Mouse (Mus musculus) liver, postnatal 0 days (tissue): ENCODE measurements around the gene Slc29a1. TPM values are rescaled to one million over a fixed set of nuclear protein-coding genes. Genes with fewer than 3 reads are reported as not detected.

Experiments
- ATAC-seq: fragments of 200-750 bp; cut with Nextera tagmentation; 2 replicates; pipeline ENCODE4 v1.8.0; 2017; ENCODE audit warnings: mild to moderate bottlenecking, moderate library complexity
- DNase-seq: peaks from one replicate; pipeline ENCODE4 v3.0.0-alpha.2; 2016
- H3K27ac ChIP-seq: fragments of 300-500 bp; sonication (generic); 2 replicates; pipeline ENCODE4 v1.5.1; 2014; ENCODE audit warnings: antibody characterized with exemption, moderate library complexity, mild to moderate bottlenecking, low read depth
- H3K27me3 ChIP-seq: fragments of 300-500 bp; sonication (generic); 2 replicates; pipeline ENCODE4 v1.6.1; 2014; ENCODE audit warnings: low read length, control low read depth, mixed read lengths; ENCODE audit not compliant: insufficient read depth
- H3K36me3 ChIP-seq: fragments of 300-500 bp; sonication (generic); replicated peaks from 2 replicates; pipeline ENCODE4 v1.6.1; 2014; ENCODE audit warnings: mild to moderate bottlenecking, control low read depth, low read length, moderate library complexity, mixed read lengths; ENCODE audit not compliant: insufficient read depth
- H3K4me1 ChIP-seq: fragments of 300-500 bp; sonication (generic); 2 replicates; pipeline ENCODE4 v1.6.1; 2014; ENCODE audit warnings: antibody characterized with exemption, mild to moderate bottlenecking, control low read depth; ENCODE audit not compliant: insufficient read depth
- H3K4me2 ChIP-seq: fragments of 300-500 bp; sonication (generic); 2 replicates; pipeline ENCODE4 v1.6.1; 2014; ENCODE audit warnings: low read depth, mild to moderate bottlenecking, low read length, moderate library complexity, mixed read lengths
- H3K4me3 ChIP-seq: fragments of 300-500 bp; sonication (generic); 2 replicates; pipeline ENCODE4 v1.5.1; 2014; ENCODE audit warnings: low read depth, low read length
- H3K9ac ChIP-seq: fragments of 300-500 bp; sonication (generic); replicated peaks from 2 replicates; pipeline ENCODE4 v1.6.1; 2014; ENCODE audit warnings: mild to moderate bottlenecking, moderate library complexity
- H3K9me3 ChIP-seq: fragments of 300-500 bp; sonication (generic); 2 replicates; pipeline ENCODE4 v1.6.1; 2016; ENCODE audit warnings: mild to moderate bottlenecking, control low read depth, low read length, mixed read lengths
- CTCF ChIP-seq: sonication (generic); IDR thresholded peaks from 2 replicates; pipeline ENCODE4 v1.5.1; 2016; ENCODE audit warnings: antibody characterized with exemption, low read depth
- EP300 ChIP-seq: IDR thresholded peaks from 2 replicates; pipeline ENCODE4 v1.6.1; 2016; ENCODE audit warnings: antibody characterized with exemption, low read depth, mild to moderate bottlenecking
- WGBS: fragments of 180-500 bp; shearing (Covaris S2); extraction: QIAGEN DNeasy Blood & Tissue Kit; methylation state at CpG from one replicate; pipeline ENCODE4 v1.1.7; 2014; ENCODE audit not compliant: insufficient replicate concordance; 5-methylcytosine and 5-hydroxymethylcytosine counted together
- polyA plus RNA-seq: library from polyadenylated mRNA; unstranded; fragments of >200 nt; fragmentation: Nextera tagmentation; extraction: Ambion mirVana; gene quantifications from 2 replicates; pipeline ENCODE4 v1.2.1, GENCODE M21; 2015

The Slc29a1 gene
- polyA plus RNA-seq, 1 experiment from 2014 or later = 91.6 TPM

GRCm38 (mm10) chr17:45557246-45557824 is 42.1 kb downstream of the Slc29a1 start:
- peak overlapping the region; percentile 65 for H3K9ac ChIP-seq
- peaks cover 16% of the 10 kb centered on the region for H3K4me1 ChIP-seq
- DNase-seq = no peak
- no peaks in the 10 kb centered on the region for H3K9me3 ChIP-seq
- H3K4me3 ChIP-seq = peak overlapping the region; percentile 63
- H3K4me2 ChIP-seq = peak overlapping the region; percentile 93
- H3K27me3 ChIP-seq = peaks cover 6% of the 10 kb centered on the region; the same call in 1 of the 2 replicates
- TF ChIP-seq CTCF (no peak), EP300 (no peak)
- peaks cover 9% of the 10 kb centered on the region for H3K36me3 ChIP-seq
- peak overlapping the region; percentile 20 for H3K27ac ChIP-seq
- WGBS = 54% methylated on average over 6 of the region's 7 CpGs
- no peak for ATAC-seq

GRCm38 (mm10) chr17:45556514-45557245 is 42.7 kb downstream of the Slc29a1 start:
- Histone ChIP-seq H3K4me3 (peak overlapping the region; percentile 63), H3K4me2 (peak overlapping the region; percentile 93), H3K9me3 (no peaks in the 10 kb centered on the region), H3K27me3 (peaks cover 6% of the 10 kb centered on the region; the same call in 1 of the 2 replicates), H3K4me1 (peaks cover 16% of the 10 kb centered on the region), H3K9ac (peak overlapping the region; percentile 65), H3K27ac (peak overlapping the region; percentile 20; the same call in 1 of the 2 replicates), H3K36me3 (peaks cover 9% of the 10 kb centered on the region)
- ATAC-seq = no peak
- peak; percentile 30 for DNase-seq
- no peak for TF ChIP-seq CTCF
- no peak for TF ChIP-seq EP300
- 27% methylated on average over 3 of the region's 3 CpGs for WGBS

GRCm38 (mm10) chr17:45556107-45556489 is 43.3 kb downstream of the Slc29a1 start:
- Histone ChIP-seq H3K4me3 (peak overlapping the region; percentile 63), H3K4me2 (peak overlapping the region; percentile 93), H3K27me3 (peaks cover 10% of the 10 kb centered on the region), H3K9me3 (no peaks in the 10 kb centered on the region), H3K4me1 (peaks cover 16% of the 10 kb centered on the region), H3K36me3 (peaks cover 9% of the 10 kb centered on the region), H3K27ac (peak overlapping the region; percentile 20; the same call in 1 of the 2 replicates), H3K9ac (peak overlapping the region; percentile 65)
- DNase-seq = no peak
- 1% methylated on average over 14 of the region's 14 CpGs for WGBS
- ATAC-seq = no peak; the same call in 1 of the 2 replicates
- TF ChIP-seq EP300 (no peak), CTCF (no peak)

GRCm38 (mm10) chr17:45555452-45556106 is 43.8 kb downstream of the Slc29a1 start, which contains the start of gene Nfkbie:
Gene Nfkbie, plus strand, starts transcription at chr17:45555703.
- peak within 1 kb of the TSS; percentile 63 for H3K4me3 ChIP-seq
- TF ChIP-seq CTCF (no peak), EP300 (peak; percentile 23; the same call in 1 of the 2 replicates)
- peaks cover 8% of the 10 kb centered on the region for H3K36me3 ChIP-seq
- H3K27me3 ChIP-seq = peaks cover 13% of the 10 kb centered on the region
- H3K27ac ChIP-seq = peak within 1 kb of the TSS; percentile 44; the same call in 1 of the 2 replicates
- H3K4me2 ChIP-seq = peak within 1 kb of the TSS; percentile 93
- peak; percentile 84 for ATAC-seq
- DNase-seq = peak; percentile 97
- WGBS = 2% methylated on average over 44 of the region's 45 CpGs
- peaks cover 16% of the 10 kb centered on the region for H3K4me1 ChIP-seq
- H3K9ac ChIP-seq = peak within 1 kb of the TSS; percentile 65
- H3K9me3 ChIP-seq = no peaks in the 10 kb centered on the region

GRCm38 (mm10) chr17:45554420-45554819 is 45.0 kb downstream of the Slc29a1 start:
- TF ChIP-seq CTCF = no peak
- TF ChIP-seq EP300 = no peak
- Histone ChIP-seq H3K9ac (no peak overlapping the region), H3K4me2 (no peak overlapping the region), H3K36me3 (peaks cover 5% of the 10 kb centered on the region; the same call in 1 of the 2 replicates), H3K9me3 (no peaks in the 10 kb centered on the region), H3K27me3 (peaks cover 25% of the 10 kb centered on the region), H3K27ac (no peak overlapping the region), H3K4me1 (peaks cover 16% of the 10 kb centered on the region), H3K4me3 (no peak overlapping the region)
- ATAC-seq (no peak), DNase-seq (no peak)
- WGBS = 25% methylated on average over 1 of the region's 1 CpGs

GRCm38 (mm10) chr17:45553065-45553464 is 46.3 kb downstream of the Slc29a1 start:
- Histone ChIP-seq H3K27me3 (peaks cover 39% of the 10 kb centered on the region), H3K36me3 (no peaks in the 10 kb centered on the region), H3K4me1 (peaks cover 18% of the 10 kb centered on the region), H3K4me3 (no peak overlapping the region), H3K9me3 (no peaks in the 10 kb centered on the region), H3K27ac (no peak overlapping the region), H3K4me2 (no peak overlapping the region), H3K9ac (no peak overlapping the region)
- WGBS = 73% methylated on average over 3 of the region's 3 CpGs
- ATAC-seq (no peak), DNase-seq (no peak)
- no peak for TF ChIP-seq EP300
- TF ChIP-seq CTCF = no peak
